Mouse (Mus musculus) adrenal gland (tissue): Measurements from ENCODE around the gene Armc2.
"Not testable (repeated sequence)": the region's sequence is repeated elsewhere in the genome, so short reads cannot be mapped to it uniquely, and the experiment has no call there.

ENCODE experiments used
- intact Hi-C: fragments of 180-260 bp; cut with DNase I; formaldehyde crosslinking; loops from one replicate; pipeline ENCODE4 v1.15.1; 2025

Armc2 gene

GRCm38 (mm10) chr10:41978403-41979234, 39.6 kb downstream of the Armc2 start:
- intact Hi-C loops: loop anchor here (5.0 kb wide), 1 partner anchor 146 kb away; no protein-coding TSS in a partner anchor

DNA sequence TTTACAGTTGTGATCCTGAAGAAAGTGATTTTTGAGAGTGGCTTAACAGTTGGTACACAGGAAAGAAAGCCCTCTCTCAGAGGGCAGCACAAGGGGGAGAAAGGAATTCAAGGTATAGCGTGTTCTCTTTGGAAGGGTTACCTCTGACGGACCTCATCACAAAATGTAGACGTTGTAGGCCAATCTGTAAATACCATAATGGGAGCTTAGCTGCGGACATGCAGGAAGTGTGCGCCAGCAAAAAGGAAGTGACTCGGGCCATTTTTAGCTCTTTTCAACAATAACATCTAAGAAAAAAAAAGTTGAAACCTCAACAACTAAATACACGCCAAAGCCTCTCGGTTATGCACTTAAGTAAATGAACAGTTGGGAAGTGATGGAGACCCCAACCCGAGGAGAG, 45.6 kb downstream of the Armc2 start:
- intact Hi-C loops: no loop called here

DNA sequence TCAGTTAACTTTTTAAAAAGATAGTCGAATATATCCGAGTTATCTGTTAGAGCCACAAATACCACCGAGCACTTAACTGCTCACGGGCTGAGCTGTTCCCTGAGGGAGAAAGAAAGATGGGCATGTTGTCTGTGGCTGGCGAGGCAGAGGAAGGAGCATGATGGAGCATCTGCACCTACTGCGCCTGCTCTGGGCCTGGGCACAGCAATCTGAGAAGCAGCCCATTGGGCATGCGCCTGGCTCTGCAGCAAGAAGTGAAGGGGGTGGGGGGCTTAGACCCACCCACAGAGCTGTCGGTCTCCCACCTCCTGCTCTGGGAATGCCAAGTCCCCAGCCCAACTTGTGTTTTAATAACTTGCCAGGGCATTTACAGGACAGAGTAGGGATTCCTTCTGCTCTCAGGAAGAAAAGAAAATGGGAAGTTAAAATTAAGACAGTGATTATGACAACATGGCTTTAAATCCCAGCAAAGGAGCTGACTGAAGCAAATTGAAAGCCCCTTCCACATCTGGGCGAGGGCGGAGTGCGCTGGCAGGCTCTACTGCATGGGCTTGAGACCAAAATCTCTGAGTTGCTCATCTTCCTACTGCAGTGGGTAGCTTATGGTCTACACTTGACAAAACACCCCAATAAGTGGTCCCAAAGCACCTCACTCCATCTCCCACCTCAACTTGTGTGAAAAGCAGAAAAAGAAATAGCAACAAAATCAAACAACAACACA, 50.2 kb downstream of the Armc2 start:
- intact Hi-C loops: no loop called here

GRCm38 (mm10) chr10:41962725-41963124, 55.5 kb downstream of the Armc2 start:
- intact Hi-C loops: no loop called here

GRCm38 (mm10) chr10:41959808-41960207, 58.4 kb downstream of the Armc2 start:
- intact Hi-C loops: loop anchor here (5.0 kb wide), 1 partner anchor 128 kb away; no protein-coding TSS in a partner anchor

DNA sequence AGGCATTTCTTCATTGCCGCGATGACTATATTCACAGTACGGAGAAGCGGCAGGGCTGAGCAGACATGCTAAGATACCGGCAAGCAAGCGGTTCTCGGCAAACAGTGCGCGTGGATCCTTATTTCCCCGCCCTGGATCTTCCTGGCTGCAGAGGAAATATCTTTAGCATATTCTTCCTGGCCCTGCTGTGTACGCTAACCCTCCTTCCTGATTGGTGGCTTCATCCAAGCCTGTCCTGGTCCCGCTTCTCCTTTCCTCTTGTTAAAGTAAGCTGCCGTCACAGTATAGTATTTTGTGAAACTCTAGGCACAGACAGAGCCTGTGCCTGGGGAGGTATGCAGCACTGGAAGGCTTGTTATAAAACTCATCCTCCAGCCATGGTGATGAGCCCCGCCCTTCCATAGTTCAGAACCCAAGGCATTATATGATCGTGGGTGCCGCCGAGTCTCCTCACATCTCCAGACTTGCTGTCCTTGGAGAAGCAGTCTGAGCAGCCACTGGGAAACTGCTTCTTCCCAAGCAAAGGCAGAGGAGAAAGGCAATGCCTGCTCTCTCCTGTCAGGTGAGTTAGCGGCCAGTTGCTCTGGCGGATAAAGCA, 59.5 kb downstream of the Armc2 start:
- intact Hi-C loops: loop anchor here (5.0 kb wide), 1 partner anchor 126 kb away; no protein-coding TSS in a partner anchor

GRCm38 (mm10) chr10:41957421-41958225, 60.6 kb downstream of the Armc2 start:
- intact Hi-C loops: loop anchor here (5.0 kb wide), 1 partner anchor 125 kb away; no protein-coding TSS in a partner anchor

DNA sequence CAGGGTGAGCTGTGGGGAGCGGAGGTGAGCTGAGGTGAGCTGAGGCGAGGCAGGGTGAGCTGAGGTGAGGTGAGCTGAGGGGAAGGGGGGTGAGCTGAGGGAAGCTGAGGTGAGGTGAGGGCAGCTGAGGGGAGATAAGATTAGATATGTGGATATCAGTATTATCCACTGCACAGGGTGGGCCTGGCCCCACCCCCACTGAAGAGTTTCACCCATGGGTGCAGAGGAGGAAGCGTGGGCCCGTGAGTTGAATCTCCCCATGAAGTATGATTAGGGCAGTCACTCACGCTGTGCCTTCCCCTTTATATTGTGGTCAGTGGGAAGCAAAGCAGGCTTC, 64.7 kb downstream of the Armc2 start:
- intact Hi-C loops: no loop called here

DNA sequence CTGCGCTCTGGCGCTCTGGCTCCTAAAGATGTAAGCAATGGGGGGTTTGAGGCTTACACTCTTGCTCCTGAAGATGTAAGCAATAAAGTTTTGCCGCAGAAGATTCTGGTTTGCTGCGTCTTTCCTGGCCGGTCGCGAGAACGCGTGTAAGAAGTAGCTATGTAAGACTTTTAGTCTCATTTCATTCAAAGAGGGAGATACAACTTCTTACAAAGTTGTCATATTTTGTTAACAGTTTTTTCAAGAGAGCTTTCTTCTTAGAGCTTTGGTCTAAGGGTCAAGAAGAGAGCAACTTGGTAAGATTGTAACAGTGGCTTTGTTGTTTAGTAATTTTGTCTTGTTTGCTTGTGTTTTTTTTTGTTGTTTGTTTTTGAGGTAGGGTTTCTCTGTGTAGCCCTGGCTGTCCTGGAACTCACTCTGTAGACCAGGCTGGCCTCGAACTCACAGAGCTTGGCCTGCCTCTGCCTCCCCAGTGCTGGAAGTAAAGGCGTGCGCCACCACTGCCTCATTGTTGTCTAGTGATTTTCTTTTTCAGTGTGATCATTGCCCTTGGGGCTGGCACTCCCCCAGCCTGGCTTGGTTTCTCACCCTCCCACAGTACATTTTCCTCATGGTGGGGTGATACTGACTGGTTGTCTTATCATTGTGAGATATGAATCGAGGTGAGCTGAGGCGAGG, 65.3 kb downstream of the Armc2 start:
- intact Hi-C loops: no loop called here

- intact Hi-C loops: not testable (repeated sequence)
These were observed 65.9 kb downstream of the Armc2 start for GRCm38 (mm10) chr10:41952354-41952753.

DNA sequence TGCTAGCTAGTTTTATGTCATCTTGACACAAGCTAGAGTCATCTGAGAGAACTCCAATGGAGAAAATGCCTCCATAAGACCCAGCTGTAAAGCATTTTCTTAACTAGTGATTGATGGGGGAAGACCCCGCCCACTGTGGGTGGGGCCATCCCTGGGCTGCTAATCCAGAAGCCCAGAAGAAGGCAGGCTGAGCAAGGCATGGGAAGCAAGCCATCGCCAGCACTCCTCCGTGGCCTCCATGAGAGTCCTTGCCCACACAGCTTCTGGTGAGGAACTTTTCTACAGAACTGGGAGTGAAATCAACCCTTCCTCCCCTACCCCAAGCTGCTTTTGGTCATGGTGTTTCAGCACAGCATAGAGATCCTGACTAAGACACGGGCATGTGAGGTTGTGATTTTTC, 79.2 kb downstream of the Armc2 start:
- intact Hi-C loops: no loop called here

DNA sequence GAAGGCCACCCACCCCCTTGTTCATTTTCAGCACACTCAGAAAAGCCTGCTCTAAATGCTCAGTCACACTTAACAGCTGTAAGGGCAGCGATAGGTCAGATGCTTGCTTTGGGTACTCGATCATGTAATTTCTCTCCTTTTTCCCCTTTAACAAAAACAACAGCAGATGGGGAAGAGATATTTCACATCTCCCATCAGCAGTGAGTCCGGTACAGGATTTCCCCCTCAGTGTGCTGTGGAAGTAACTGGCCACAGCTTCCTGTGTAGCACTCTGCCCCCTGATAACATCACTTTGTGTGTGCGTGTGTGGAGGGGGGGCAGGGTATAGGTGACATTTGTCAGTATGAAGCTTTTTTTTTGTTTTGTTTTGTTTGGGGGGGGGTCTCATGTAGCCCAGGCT, 81.1 kb downstream of the Armc2 start:
- intact Hi-C loops: no loop called here

- intact Hi-C loops: no loop called here
These were observed 82.1 kb downstream of the Armc2 start for GRCm38 (mm10) chr10:41936100-41936499.

DNA sequence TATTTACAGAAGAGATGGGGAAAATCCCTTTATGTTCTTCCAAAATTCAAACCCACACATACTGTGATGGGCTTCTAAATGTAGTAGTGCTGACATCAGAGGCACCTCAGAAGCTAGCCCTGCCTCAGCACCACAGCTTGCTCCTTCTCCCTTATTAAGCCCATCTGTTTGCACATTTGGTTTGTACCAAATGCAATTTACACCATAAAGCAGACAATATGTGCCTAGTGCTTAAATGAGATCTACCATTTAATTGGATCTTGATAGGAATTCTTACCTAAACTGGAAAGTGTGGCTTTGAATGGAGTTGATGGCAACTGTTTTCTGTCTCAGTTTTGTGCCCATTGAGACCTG, 82.8 kb downstream of the Armc2 start:
- intact Hi-C loops: no loop called here

DNA sequence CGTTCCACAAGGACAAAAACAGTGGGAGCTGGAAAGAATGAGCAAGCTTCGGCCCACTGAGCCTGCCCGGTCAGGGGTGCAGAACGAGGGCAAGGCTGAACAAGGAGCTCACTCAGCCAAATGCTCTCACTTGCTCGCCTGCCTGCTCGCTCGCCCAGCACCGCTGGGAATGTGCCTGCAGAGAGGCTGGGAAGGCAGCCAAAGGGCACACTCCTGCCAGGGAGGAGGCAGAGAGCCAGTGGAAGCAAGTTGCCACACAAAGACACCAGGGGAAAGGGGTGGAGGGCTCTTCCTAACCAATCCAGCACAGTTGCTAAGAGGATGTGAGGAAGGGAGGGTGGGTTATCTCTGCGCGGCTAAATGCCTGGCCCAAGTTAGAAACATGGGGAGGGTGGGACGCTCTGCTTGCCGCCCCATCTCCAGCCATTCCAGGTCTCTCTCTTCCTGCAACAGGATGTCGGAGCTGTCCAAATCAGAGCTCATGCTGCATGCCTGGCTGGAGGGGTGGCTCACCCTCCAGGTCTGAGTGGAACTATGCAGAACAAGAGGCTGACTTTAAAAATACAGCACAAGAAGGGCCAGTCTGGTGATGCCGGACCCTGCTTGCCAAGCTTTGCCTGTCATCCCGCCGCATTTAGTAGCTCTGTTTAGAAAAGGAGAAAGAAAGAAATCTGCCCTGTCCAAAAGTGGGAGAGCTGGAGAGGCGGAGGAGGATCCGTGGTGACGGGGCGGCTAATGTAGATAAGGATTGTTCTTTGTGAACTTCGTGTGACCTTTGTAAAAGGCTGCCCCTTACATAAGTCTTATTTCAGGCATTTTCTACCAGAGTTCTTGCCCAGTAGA, 83.4 kb downstream of the Armc2 start:
- intact Hi-C loops: no loop called here

GRCm38 (mm10) chr10:41933536-41933935, 84.7 kb downstream of the Armc2 start:
- intact Hi-C loops: no loop called here

- intact Hi-C loops: no loop called here
These were observed 85.3 kb downstream of the Armc2 start for GRCm38 (mm10) chr10:41932943-41933342.

GRCm38 (mm10) chr10:41931962-41932361, 86.3 kb downstream of the Armc2 start:
- intact Hi-C loops: no loop called here

DNA sequence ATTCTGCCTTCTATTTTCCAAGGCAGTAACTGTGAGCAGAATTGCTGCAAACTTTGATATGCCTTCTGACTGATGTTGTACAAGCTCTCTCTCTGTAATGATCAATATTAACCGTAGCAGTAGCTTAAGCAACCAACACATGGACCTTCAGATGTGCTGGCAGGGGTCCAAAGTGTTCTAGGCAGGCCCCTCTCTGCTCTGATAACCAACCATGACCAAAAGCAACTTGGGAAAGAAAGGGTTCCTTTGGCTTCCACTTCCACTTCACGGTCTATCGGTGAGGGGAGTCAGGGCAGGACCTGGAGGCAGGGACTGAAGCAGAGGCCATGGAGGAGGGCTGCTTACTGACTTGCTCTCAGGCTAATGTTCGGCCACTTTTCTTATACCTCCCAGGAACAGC, 87.3 kb downstream of the Armc2 start:
- intact Hi-C loops: no loop called here

GRCm38 (mm10) chr10:41926726-41927125, 91.5 kb downstream of the Armc2 start:
- intact Hi-C loops: no loop called here
